Mouse (Mus musculus) lung, embryonic 16.5 days (tissue): ENCODE results near the gene Fam19a5. TPM values are rescaled to one million over a fixed set of nuclear protein-coding genes. Genes with fewer than 3 reads are reported as not detected.

ENCODE experiments used
- ATAC-seq: fragments of 200-750 bp; cut with Nextera tagmentation; 2 replicates; pipeline ENCODE4 v1.8.0; 2017; ENCODE audit warnings: low read depth, mild to moderate bottlenecking, moderate library complexity
- H3K27ac ChIP-seq: fragments of 300-500 bp; sonication (generic); 2 replicates; pipeline ENCODE4 v1.5.1; 2014; ENCODE audit warnings: mild to moderate bottlenecking, control low read depth, low read length
- H3K27me3 ChIP-seq: fragments of 300-500 bp; sonication (generic); 2 replicates; pipeline ENCODE4 v1.6.1; 2014; ENCODE audit warnings: low read depth, low read length, mixed read lengths; ENCODE audit not compliant: control insufficient read depth, insufficient read depth
- H3K36me3 ChIP-seq: fragments of 300-500 bp; sonication (generic); 2 replicates; pipeline ENCODE4 v1.6.1; 2014; ENCODE audit warnings: low read length; ENCODE audit not compliant: control insufficient read depth, insufficient read depth
- H3K4me1 ChIP-seq: fragments of 300-500 bp; sonication (generic); replicated peaks from 2 replicates; pipeline ENCODE4 v1.6.1; 2014; ENCODE audit warnings: low read length, mixed read lengths; ENCODE audit not compliant: control insufficient read depth, insufficient read depth
- H3K4me2 ChIP-seq: fragments of 300-500 bp; sonication (generic); 2 replicates; pipeline ENCODE4 v1.6.1; 2014; ENCODE audit warnings: low read depth, low read length, control low read depth
- H3K4me3 ChIP-seq: fragments of 300-500 bp; sonication (generic); 2 replicates; pipeline ENCODE4 v1.5.1; 2014; ENCODE audit warnings: mild to moderate bottlenecking, low read length, control low read depth
- H3K9ac ChIP-seq: fragments of 300-500 bp; sonication (generic); 2 replicates; pipeline ENCODE4 v1.6.1; 2014; ENCODE audit warnings: low read length, control low read depth
- H3K9me3 ChIP-seq: fragments of 300-500 bp; sonication (generic); 2 replicates; pipeline ENCODE4 v1.6.1; 2016; ENCODE audit warnings: low read length; ENCODE audit not compliant: control insufficient read depth
- WGBS: fragments of 180-500 bp; shearing (Covaris S2); extraction: QIAGEN DNeasy Blood & Tissue Kit; methylation state at CpG from one replicate; pipeline ENCODE4 v1.1.7; 2014; 5-methylcytosine and 5-hydroxymethylcytosine counted together
- polyA plus RNA-seq: library from polyadenylated mRNA; unstranded; fragments of >200 nt; fragmentation: Nextera tagmentation; extraction: Ambion mirVana; gene quantifications from 2 replicates; pipeline ENCODE4 v1.2.1, GENCODE M21; 2015

The Fam19a5 gene
- polyA plus RNA-seq, 1 experiment from 2014 or later = 0.74 TPM

DNA sequence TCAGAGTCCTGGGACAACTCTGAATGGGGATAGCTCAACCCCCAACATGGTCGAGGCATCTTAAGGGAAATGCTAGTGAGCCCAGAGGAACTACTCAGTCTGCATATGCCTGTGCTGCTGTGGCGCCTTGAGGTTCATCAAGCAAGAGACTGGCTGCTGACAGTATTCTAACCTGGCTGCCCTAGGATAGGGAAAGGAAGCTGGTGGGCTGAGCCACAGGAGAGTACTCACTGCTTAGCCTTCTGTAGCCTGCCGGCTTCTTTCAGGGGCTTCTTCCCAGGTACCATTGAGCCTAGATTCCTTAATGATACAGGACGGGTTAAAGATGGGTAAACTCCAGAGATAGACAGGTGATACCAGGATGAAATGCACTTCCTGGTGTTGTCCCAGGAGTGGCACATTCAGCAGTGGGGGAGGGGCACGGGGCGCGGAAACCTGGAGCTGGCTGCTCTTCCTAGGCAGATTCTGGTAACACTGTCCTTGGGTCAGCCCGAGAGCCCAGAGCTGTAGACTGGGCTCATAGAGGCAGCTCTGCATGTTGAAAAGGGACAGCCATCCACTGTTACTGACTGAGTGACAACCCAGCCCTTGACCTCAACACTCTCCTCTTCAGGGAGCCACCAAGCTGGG, 1.7 kb downstream of the Fam19a5 start:
- Histone ChIP-seq H3K4me1 (peaks cover 3% of the 10 kb centered on the region; the same call in 1 of the 2 replicates), H3K4me2 (no peak overlapping the region), H3K9me3 (no peaks in the 10 kb centered on the region), H3K27me3 (peaks cover 71% of the 10 kb centered on the region), H3K4me3 (no peak overlapping the region), H3K9ac (no peak overlapping the region), H3K27ac (no peak overlapping the region), H3K36me3 (no peaks in the 10 kb centered on the region)
- ATAC-seq = no peak
- 27% methylated on average over 8 of the region's 8 CpGs for WGBS

DNA sequence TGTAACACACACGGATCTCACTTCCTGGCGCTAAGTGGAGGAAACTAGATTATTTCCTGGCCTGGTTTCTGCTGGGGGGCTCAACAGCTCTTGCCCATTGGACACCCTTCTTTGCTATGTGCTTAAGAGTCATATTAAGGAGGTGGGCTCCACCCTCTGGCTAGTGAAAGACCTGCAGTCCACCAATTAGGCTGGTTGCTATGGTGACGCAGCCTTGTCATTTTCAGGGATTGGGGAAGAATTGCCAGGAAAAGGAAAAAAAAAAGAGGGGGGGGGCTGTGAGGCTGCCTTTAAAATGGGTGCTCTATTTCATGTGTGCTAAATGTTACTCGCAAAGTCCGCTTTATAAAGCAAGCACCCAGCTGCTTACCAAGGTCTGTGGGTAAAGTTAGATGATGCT, 2.9 kb downstream of the Fam19a5 start:
- no peak overlapping the region for H3K27ac ChIP-seq
- H3K27me3 ChIP-seq = peaks cover 71% of the 10 kb centered on the region
- H3K4me2 ChIP-seq = no peak overlapping the region
- no peaks in the 10 kb centered on the region for H3K9me3 ChIP-seq
- H3K4me1 ChIP-seq = peaks cover 3% of the 10 kb centered on the region; the same call in 1 of the 2 replicates
- no peak overlapping the region for H3K4me3 ChIP-seq
- H3K9ac ChIP-seq = no peak overlapping the region
- WGBS = 43% methylated on average over 5 of the region's 5 CpGs
- H3K36me3 ChIP-seq = no peaks in the 10 kb centered on the region
- ATAC-seq = no peak

DNA sequence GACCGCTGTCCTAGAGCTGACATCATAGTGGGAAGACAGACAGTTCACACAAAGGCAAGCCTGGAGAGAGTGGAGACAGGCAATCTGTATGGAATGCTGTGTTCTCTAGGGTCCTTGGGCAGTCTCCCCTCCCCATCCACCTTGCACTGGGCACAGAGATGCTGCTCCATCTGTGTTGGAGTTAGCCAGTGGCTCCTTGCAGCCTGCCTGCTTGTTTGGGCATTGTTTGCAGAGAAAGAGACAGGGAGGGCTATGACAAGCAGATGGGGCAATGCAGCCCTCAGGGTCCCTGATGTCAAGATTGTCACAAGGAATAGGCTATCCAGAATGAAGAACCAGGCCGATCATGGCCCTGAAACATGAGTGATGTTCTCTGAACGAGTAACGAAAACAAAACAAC, 5.6 kb downstream of the Fam19a5 start:
- Histone ChIP-seq H3K27me3 (peaks cover 44% of the 10 kb centered on the region), H3K27ac (no peak overlapping the region), H3K9ac (no peak overlapping the region), H3K9me3 (no peaks in the 10 kb centered on the region), H3K4me1 (no peaks in the 10 kb centered on the region), H3K4me2 (no peak overlapping the region), H3K4me3 (no peak overlapping the region), H3K36me3 (no peaks in the 10 kb centered on the region)
- 51% methylated on average over 4 of the region's 4 CpGs for WGBS
- ATAC-seq = no peak

DNA sequence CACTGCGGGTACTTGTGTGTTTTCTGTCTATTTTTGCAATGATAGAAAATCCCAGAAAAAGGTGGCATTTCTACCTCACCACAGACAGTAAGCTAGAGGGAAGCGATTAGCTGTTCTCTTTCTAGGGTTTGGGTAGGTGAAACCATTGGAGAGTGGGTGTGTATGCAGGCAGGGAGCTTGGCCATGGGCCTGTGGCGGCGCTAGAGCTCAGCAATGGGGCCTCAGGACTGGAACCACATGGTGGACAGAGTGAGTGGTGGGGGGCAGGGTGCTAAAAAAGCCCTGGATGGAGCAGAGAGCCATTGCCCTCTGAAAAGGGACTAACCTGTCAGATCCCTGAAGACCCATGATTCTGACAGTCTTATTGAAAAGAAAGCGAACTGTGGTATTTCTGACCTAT, 6.7 kb downstream of the Fam19a5 start:
- Histone ChIP-seq H3K4me1 (no peaks in the 10 kb centered on the region), H3K4me3 (no peak overlapping the region), H3K27ac (no peak overlapping the region), H3K27me3 (peaks cover 34% of the 10 kb centered on the region), H3K9me3 (no peaks in the 10 kb centered on the region), H3K4me2 (no peak overlapping the region), H3K9ac (no peak overlapping the region), H3K36me3 (no peaks in the 10 kb centered on the region)
- 35% methylated on average over 5 of the region's 5 CpGs for WGBS
- no peak for ATAC-seq

DNA sequence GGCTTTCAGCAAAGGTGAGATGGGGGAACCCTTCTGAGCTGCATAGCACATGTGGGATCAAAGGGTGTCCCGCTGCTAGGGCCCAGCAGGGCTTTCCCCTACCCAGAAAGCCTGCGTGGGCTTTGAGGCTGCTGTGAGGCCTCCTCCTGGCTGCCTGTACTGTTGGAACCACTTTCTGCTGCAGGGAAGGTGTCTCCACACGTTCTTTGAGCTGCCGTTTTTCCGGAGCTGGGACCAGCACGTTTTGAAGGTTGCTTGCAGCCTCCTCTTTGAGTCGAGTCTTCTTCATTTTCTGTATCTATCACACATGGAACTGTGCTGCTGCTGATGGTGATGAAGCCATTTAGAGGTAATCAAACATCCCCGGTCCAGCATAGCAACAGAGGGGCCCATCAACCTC, 7.5 kb downstream of the Fam19a5 start:
- Histone ChIP-seq H3K36me3 (no peaks in the 10 kb centered on the region), H3K4me1 (no peaks in the 10 kb centered on the region), H3K9ac (no peak overlapping the region), H3K9me3 (no peaks in the 10 kb centered on the region), H3K27ac (no peak overlapping the region), H3K4me2 (no peak overlapping the region), H3K4me3 (no peak overlapping the region), H3K27me3 (peaks cover 27% of the 10 kb centered on the region)
- ATAC-seq = no peak
- 28% methylated on average over 8 of the region's 8 CpGs for WGBS

DNA sequence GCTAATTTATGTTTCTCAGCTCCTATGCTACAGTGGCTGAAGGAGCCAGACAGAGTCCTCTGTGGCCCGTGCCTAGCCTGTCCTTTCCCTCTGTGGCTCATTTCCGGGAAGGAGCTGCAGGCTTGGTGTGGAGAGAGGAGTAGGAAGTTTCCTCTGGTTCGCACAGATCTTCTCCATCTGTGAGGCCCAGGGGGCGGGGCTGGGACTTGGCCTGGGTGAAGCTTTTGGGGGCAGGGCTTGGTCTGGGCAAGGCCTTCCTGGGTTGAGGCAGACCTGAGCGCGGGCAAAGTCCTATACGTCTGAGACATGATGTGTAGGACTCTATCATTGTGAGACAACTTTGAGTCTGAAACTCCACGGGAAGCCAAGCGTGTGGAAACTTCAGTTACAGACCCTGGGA, 11.7 kb downstream of the Fam19a5 start:
- H3K27me3 ChIP-seq = no peaks in the 10 kb centered on the region
- ATAC-seq = no peak

DNA sequence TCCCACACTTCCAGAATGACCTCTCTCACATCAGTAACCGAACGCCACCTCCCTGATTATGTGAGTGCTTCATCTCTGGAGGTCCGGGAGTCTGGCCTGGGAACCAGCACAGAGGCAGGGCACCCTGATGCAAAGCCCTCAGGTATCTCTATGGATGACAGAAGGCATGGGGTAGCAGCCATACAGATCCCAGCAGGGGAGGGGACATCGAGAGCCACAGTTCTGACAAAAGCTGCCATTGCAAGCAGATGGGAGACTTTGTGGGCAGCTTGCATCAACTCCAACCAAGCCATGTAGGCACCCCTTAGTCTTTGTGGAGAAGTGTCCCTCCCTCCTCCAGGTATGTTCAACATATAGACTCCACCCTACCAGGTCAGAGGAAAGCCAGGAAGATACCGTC, 20.2 kb downstream of the Fam19a5 start:
- H3K9me3 ChIP-seq = no peaks in the 10 kb centered on the region
- no peak overlapping the region for H3K9ac ChIP-seq
- H3K27me3 ChIP-seq = no peaks in the 10 kb centered on the region
- no peak for ATAC-seq
- no peaks in the 10 kb centered on the region for H3K36me3 ChIP-seq
- WGBS = 82% methylated on average over 5 of the region's 5 CpGs
- no peaks in the 10 kb centered on the region for H3K4me1 ChIP-seq
- H3K4me3 ChIP-seq = no peak overlapping the region
- no peak overlapping the region for H3K4me2 ChIP-seq
- no peak overlapping the region for H3K27ac ChIP-seq

More for the DNA sequence above, 11.7 kb downstream of the Fam19a5 start:
- Histone ChIP-seq H3K4me1 (no peaks in the 10 kb centered on the region), H3K9me3 (no peaks in the 10 kb centered on the region), H3K4me2 (no peak overlapping the region), H3K9ac (no peak overlapping the region), H3K36me3 (no peaks in the 10 kb centered on the region), H3K27ac (no peak overlapping the region), H3K4me3 (no peak overlapping the region)
- 62% methylated on average over 9 of the region's 9 CpGs for WGBS

DNA sequence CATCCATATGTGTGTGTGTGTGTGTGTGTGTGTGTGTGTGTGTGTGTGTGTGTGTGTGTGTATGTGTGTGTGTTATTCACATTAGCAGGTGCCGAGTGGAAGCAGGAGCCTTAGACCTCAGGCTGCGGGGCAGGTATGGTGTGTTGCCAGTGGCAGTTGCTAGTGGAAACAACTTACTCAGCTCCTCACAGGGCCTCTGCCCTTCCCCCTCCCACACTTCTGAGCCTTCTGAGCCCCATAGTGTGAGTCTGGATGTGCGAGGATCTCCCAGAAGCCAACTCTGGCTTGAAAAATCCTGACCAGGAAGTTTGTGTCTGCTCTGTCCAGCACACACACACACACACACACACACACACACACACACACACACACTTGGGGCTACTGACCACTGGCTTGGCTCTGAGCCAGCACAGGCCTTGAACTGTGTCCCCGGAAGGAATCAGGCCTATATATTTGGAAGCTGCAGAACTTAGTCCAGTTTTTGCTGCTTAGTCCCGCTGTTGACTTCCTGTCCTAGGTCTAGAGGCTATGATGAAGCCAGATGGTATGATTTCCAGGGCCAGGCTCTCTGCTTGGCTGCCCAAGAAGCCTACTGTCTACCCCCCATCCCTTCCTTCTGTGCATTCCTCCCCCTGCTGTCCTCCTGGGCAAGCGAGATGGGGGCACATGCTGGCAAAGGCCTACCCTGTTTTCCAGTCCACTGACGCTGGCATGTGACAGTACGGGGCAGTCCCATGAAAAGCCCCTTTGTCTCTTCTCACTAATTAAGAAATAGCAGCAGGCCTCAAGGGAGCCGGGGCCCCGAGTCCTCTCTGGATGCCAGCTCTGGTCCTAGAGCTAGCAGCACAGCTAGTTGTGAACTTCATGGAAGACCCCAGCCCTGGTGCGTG, 22.2 kb downstream of the Fam19a5 start:
- no peaks in the 10 kb centered on the region for H3K27me3 ChIP-seq
- H3K36me3 ChIP-seq = no peaks in the 10 kb centered on the region
- H3K9ac ChIP-seq = no peak overlapping the region
- H3K4me3 ChIP-seq = no peak overlapping the region
- 75% methylated on average over 11 of the region's 11 CpGs for WGBS
- no peak overlapping the region for H3K27ac ChIP-seq
- H3K4me2 ChIP-seq = no peak overlapping the region
- ATAC-seq = no peak
- H3K4me1 ChIP-seq = no peaks in the 10 kb centered on the region
- no peaks in the 10 kb centered on the region for H3K9me3 ChIP-seq

DNA sequence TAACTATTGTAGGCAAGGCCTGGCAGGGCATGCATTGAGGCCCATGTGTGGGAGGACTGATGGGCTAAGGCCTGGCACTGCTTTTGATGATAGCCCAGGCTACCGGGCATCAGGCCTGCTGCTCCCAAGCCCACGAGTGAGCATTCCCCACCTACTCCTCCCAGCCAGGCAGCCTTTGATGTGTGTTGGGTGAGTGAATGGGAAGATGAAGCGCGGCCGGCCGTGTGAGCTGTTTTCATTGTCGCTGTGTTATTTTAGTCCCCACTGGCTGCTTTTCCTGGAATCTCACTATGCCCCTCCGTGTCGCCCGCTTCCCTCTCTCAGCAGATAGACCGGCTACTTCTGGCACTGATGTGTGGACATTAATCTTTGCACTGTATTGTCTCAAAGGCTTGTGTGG, 26.1 kb downstream of the Fam19a5 start:
- Histone ChIP-seq H3K9ac (no peak overlapping the region), H3K4me1 (no peaks in the 10 kb centered on the region), H3K9me3 (no peaks in the 10 kb centered on the region), H3K27me3 (no peaks in the 10 kb centered on the region), H3K36me3 (no peaks in the 10 kb centered on the region), H3K27ac (no peak overlapping the region), H3K4me3 (no peak overlapping the region), H3K4me2 (no peak overlapping the region)
- WGBS = 58% methylated on average over 11 of the region's 11 CpGs
- no peak for ATAC-seq
